Mouse (Mus musculus) urinary bladder, postnatal 4 days (tissue): ENCODE data around the gene Tnfrsf8.
A peak's percentile ranks its signal among the peaks of the same experiment; 100 is the strongest.

Experiments
- DNase-seq, 2 experiments: peaks; one replicate each; pipeline ENCODE4 v3.0.0; 2021 to 2022; ENCODE audit warnings: low spot score in 2 of 2

Gene Tnfrsf8

DNA sequence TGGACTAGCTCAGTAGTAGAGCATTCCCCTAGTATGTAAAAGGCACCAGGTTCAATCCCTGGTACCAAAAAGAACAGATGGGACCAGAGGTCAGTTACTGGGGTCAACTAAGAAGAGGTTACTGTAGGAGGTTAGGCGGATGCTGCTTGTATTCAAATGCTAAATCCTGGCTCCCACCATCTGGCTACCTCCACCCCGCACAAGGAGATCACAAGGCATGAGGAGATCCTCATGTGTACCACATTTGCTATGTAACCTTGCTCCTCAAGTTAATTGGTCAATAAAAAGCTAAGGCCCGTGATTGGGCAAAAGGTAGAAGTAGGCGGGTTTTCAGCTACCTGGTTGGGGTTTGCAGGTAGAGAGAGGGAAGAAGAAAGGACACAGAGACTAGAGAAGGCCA, 43.3 kb downstream of the Tnfrsf8 start:
- no peak for DNase-seq

DNA sequence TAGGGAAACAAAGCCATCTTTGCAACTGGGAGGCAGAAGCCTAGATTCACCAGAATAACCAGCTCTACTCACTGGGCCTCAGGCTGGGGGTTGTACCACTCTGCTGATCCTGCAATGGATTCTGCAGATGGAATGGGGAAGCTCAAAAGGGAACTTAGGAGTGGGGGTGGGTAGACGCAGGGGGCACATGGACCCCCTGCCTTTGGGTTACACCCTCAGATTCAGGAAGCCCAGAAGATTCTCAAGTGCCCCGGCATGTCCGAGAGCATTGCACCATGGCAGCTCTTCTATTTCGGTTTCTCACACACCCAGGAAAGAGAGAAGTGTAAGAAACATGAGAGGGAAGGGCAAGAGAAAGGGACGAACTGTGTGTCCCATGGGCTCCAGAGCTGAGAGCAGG, 44.8 kb downstream of the Tnfrsf8 start:
- no peak for DNase-seq

DNA sequence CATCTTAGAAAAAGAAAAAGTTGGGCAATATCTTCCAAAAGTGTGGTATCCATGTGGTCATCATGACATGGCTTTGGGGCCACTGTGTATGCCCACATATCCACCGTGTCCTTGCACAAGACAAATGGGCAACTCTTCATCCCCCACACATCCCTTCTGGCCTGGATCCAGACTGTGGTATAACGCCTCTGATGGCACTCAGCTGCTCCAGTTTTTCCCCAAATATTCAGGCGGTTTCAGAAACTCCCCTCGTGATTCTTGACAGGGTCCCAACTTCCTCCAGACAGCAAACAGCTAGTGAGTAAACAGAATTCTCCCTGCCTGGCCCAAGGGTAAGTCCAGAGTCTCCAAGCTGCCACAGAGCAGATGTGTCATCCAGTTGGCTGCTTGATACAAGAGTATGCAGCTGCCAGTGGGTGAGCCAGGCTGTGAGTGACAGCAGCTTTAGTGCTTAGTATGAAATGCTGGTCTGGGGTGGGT, 47.3 kb downstream of the Tnfrsf8 start:
- no peak for DNase-seq

DNA sequence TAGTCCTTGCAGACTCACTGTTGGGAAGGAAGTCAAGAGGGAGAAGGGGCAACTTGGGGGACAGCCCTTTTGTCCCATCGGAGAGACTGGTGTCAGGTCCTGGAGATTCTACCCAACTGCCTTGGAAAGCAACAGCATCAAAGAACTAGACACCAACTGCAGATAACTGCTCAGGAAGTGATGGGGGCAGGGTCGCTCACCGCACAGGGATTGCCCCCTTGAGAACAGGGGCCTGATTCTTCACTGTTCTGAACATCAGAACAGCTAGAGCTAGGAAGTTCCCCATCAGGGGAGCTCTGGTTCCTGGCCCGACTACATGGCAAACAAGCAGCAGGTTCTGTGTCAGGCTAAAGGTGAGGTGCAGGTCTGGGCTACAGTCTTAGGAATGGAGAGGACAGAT, 48.5 kb downstream of the Tnfrsf8 start:
- DNase-seq: no peak

DNA sequence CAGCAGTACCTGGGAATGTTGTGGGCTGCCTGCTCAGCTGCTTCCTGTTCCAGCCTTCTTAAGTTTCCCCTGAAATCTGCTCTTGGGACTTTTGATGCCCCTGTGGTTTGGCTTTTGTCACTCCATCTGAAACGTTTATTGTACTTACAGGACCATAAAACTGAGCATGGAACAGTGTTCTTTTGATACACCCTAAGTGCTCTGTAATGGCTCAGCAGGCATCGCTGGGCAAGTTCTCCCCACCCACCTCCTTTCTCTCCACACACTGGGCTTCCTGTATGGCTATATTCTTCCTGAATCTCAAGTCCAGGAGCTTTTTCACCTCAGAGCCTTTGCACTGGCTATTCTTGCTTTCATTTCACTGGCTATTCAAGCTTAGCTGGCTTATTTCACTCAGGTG, 50.2 kb downstream of the Tnfrsf8 start:
- no peak for DNase-seq

DNA sequence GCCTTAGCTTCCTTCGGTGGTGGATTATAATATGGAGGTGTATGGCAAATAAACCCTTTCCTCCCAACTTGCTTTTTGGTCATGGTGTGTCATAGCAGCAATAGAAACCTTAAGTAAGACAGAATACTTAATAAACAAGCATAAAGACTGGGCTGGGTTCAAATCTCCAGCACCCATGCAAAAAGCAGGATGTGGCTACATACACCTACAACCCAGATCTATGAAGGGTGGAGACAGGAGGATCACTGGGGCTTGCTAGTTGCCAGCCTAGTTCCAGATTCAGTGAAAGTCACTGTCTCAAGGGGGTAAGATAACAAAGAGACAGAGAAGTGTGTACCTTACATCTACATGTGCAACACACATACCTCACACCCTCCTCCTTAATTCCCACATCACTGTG, 51.4 kb downstream of the Tnfrsf8 start:
- DNase-seq: no peak

DNA sequence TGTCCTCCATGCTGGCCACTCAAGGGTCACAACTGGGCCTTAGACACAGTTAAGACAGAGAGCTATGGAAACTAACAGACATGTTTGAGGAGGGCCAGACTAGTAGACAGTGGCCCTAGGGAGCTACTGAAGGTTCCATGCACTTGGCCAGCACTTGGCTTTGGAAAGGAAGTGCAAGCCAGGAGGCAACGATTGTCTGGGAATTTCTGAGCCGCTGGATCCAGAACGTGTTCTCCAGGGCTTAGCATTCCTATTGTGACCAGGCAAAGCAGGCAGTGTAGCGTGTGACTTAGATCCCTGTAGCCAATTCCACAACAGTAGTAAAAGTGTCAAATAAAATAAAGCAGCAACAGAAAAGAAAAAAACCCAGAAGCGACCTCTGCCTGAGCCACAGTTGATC, 54.2 kb downstream of the Tnfrsf8 start:
- DNase-seq: no peak

DNA sequence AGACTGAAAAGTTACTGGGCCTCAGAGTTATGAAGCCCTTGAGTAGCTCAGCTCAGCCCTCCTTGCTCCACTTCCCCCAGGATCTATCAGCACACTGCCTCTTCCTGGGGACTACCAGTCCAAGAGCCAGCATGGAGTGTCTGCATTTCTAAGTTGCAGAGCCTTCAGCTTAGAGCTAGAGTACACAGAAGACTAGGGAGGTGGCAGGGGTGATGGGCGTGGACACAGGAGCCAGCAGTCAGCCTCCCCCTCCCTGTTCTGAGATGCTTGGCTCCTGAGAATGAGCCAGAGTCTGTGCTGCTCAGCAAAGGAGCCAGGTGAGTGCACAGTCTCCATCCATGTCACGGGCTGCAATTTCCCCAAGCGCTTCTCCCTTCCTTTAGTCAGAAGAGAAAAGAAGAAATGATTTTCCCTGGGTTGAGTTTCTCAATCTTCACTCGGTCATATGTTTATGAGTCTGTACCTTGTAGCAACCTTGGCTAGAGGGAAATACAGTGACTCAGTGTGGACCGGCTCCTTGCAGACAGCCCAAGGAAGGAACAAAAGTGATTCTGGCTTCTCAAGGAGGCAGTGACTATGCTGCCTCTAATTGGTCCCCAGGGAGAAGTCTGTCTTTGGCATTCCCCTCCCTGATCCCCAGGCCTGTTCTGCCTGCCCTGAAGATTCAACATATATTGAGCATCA, 57.1 kb downstream of the Tnfrsf8 start:
- DNase-seq: no peak

DNA sequence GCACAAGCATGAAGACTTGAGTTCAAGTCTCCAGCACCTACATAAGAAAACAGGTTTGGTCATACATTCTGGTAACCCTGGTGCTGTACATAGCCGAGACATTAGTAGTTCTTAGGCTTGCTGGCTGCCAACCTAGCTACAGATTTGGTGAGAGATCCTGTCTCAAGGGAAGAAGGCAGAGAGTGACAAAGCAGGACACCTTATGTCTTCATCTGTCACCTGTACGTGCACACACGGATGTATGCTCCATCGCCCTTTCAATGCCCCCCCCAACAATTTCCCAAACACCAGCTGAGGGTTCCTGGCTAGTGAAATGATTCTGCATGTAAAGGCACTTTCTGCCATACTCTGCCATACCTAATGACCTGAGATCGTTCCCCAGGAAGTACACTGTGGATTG, 58.8 kb downstream of the Tnfrsf8 start:
- no peak for DNase-seq

DNA sequence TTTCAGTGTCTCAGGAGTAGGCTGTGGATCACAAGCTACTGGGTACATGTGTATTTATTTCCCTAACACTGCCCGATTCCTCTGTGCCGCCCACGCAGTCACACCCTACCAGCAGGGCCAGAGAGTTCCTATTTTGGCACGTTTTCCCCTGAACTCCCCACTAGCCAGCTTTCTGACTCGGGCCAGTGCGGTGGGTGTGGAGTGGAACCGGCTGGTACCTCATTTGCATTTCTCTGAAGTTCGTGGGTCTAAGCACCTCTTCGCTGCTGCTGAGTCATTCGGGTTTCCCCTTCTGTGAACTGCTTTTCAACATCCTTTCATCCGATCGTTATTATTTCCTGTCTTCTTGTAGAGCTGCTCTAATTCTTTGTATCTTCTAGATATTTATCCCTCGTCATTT, 60.5 kb downstream of the Tnfrsf8 start:
- no peak for DNase-seq

DNA sequence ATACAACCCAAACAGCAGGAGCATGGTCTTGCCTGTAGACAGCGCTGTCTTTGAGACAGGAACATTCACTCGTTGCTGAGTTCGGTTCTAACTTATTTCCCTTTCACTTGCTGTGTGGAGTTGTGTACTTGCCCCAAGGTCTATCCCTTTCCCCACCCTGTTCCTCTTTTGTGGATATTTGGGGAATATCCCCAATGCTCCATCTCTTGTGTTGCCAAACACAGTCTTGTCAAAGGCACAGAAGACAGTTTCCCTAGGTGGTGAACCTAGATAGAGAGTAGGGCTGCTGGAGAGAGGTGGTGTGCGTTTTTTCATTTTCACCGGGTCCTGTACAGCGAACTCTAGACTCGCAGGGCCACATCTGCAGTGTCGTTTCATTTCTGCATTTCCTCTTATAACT, 62.4 kb downstream of the Tnfrsf8 start:
- DNase-seq: no peak

DNA sequence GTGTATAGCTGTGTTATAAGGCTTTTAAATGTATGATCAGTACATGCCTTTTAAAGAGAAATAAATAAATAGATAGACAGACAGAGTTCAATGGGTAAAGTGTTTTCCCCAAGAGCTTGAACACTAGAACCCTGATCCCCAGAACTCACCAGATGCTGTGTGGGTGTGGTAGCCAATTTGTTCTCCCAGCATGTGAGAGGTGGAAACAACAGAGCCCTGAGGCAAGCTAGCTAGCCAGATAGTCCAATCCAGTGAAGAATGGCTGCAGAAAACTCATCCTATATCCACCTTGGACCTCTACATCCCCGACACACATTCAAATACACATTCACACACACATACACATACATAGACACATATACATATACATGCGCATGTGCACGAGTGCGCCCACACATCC, 63.4 kb downstream of the Tnfrsf8 start:
- no peak for DNase-seq

DNA sequence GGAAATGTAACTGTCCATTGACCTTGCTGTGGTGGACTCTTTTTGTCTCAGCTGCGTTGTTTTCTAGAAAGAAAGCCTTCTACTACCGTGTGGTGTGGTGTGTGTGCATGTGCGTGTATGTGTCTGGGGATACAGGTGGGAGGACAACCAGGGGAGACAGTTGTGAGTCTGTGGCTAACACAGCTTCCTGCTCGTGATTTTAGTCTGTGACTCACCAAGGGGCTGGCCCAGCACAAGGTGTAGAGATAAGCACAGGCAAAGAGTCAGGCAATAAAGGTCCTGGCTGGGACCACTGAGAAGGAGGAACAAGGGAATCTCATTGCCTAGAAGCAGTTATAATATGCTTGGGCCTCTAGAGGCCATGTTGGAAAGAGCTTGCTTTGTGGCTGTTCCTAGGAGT, 65.0 kb downstream of the Tnfrsf8 start:
- no peak for DNase-seq

DNA sequence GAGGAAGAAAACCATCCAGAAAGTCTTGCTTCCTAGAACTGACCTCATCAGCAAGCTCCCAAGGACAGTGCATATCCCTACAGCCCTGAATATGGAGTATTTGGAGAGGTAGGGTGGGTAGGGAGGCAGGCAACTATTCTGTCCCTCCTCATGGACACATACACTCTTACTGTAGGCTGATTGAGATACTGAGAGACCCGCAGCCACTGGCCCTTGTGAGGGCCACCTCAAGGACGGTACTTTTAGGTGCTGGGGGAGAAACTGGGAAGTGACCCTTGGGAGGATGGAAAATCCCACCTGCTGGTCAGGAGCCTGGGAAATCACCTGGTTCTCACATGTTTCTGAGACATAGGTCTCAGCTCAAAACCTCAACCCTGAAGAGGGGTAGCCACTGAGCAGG, 67.4 kb downstream of the Tnfrsf8 start:
- no peak for DNase-seq

DNA sequence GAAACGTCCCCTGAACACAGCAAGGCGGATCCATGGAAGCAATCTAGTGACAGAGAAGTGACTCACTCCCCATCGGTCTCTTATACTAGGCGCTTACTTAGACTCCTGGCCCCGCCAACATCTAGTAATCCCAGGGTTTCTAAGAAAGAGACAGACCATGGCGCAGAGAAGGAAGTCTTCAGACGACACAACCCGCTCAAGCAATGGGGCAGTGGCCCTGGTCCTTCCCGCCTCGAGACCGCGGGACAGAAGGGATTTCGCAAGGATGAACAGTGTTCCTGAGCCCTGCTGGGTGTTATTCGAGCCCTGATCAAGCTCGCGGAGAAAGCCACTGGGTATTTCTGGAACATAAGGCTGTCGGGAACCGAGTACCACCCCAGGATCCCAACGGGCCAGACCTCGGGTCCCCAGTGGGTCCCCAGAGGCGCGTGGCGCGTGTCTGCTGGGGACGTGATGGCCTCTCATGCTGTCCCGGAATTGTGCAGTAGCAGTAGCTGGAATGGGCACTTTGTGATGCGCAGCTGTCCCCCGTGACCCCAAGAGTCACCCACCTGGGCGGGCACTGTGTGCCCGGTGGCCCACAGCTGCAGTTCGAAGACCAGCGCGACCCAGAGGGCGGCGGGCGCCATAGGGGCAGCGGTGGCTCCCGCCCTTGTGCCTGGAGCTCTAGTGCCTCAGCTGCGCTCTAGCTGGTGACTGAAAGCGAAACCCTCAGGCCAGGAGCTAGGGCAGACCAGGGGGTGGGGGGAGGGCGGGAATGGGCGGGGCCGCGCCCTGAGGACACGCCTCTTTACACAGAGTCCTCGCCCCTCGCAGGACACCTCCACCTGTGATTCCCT, 68.6 kb downstream of the Tnfrsf8 start, which contains the start of gene Tnfrsf1b:
Gene Tnfrsf1b (minus strand): TSS at position 698 of the 839 bp plus-strand sequence.
- DNase-seq: no peak

DNA sequence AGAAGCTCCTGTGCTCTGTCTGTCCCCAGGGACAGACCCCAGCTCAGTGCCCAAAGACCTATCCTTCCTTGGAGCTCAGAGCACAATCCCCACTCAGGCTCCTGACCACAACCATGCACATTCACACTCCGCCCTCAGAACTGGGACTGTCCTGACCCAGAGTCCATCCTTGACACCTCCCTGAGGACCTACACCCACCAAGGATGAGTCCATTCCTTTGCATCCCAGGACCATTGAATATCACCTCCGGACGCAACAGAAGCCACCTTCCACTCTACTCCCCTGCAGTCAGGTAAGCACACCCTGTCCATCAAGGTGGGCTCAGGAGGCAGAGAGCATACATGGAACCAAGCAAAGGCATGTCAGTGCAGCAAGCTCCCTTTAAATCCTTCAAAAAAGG, 69.4 kb downstream of the Tnfrsf8 start:
- DNase-seq: no peak

DNA sequence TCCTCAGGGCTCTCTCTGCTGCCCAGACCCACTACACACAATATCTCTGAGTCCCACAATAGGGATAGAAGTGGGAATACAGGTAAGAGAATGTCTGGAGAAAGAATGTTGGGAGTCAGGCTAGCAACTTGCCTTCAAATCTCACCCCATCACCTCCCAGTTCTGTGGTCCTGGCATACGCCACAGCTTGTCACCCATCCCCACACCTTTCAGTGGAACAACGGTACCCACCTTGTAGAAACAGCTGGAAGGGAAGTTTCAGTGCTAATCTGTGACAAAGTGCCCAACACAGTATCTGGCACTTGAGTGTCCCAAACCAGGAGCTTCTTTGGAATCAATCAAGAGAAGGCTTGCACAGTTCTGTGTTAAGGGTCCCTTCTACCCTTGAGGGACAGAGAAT, 70.3 kb downstream of the Tnfrsf8 start:
- DNase-seq: no peak

DNA sequence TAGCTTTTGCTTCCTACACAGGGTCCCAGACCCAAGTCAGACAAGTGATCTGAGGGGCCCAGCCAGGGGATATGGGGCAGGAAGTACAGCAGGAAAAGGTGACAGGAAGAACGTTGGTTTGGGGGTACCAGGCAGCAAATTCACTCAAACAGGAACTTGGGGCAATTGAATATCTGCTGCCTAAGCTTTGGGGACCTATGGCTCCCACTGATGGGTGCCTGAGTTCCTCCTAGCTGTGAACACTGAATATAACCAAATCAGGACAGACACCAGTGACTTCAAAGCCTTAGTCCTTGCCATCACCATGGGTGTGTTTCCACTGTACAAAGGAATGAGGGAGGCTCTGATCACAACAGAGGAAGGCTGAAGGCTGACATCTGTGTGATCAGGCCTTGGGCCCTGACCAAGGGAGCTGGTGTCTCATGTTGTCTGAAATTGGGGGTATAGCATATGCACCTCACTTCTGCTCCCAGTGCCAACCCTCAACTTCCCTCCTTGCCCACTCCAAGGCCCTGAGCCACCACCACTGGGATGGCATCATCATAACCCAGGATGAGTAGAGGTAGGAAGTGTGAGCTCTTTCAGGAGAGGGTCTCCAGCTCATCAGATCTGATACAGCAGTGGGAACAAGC, 72.1 kb downstream of the Tnfrsf8 start:
- no peak for DNase-seq

DNA sequence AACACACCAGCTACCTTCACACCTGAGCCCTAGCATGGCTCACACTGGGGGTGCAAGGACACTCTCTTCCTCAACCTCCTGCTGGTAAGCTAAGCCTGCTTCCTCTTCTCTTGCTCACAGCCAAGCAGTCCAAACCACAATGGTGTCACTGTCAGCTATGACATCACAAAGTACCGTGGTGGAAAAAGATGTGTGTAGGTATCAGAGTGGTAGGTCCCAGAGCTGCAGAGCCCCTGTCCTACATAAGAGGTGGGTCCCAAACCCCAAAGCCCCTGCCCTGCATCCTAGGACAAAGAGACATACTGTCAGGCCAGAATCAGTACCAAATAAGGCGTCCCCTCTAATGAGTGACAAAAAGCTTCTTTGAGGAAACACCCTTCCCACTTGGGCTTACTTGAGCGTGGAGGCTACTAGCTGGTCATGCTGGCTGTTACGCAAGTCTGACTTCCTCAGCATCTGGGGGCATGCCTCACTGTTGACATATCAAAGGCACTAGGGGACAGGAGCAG, 74.2 kb downstream of the Tnfrsf8 start:
- DNase-seq: no peak

DNA sequence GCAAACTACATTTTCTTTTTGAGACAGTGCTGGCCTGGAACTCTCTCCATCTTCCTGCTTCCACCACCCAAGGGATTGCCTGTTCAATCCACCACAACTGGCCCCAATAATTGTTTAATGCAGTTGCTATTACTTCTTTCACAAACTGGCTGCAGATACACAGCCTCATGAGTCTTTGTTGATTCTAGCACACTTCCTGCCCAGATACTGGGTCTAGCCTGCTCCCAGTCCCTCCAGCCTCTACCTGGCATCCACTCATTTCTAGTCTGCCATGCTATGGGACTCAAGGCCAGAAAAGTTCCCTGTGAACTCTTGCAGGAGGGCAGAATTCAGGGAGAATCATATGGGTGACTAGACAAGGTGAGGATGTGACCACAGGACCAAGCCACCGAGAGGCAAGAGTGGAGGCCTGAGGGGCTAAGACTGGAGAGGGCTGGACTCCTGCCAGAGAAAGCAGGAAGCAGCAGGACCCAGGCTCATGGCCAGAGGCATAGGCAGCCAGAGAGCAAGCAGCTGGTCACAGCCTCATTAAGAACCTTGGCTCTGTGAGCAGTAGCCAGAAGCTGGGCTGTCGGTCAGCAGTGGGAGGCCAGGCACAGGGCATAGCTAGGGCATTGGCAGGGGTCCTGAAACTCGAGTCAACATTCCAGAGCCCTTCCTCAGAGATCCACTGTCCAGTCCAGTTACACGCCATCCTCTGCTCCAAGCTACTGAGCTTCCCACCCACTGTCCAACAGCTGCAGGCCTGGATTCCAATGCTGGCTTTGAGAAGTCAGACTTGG, 75.7 kb downstream of the Tnfrsf8 start:
- DNase-seq: peak in 1 of 2 experiments; percentile 69

DNA sequence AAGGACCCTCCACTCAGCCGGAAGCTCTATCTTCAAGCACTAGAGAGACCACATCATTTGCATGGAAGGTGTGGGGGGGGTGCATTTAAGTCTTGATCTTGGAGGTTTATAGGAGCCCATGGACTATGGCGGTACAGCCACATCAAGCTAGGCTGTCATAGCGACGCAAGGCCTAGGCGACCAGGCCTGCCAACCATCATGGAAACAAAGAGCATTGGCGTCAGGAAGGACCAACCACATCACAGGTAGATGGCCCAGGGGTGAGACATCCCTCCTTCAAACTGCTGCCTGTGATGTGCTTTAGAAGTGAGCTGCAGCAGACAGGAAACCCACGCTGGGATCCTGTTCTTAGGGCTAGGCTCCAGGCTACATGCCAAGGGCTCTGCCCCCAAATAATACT, 78.9 kb downstream of the Tnfrsf8 start:
- DNase-seq: no peak
